Mouse (Mus musculus) cerebellum, adult 18-20 months (tissue): ENCODE results near the gene Pde4dip.

Experiments used
- DNase-seq, 2 experiments: peaks; one replicate each; pipeline ENCODE4 v3.0.0; 2021

Gene Pde4dip

DNA sequence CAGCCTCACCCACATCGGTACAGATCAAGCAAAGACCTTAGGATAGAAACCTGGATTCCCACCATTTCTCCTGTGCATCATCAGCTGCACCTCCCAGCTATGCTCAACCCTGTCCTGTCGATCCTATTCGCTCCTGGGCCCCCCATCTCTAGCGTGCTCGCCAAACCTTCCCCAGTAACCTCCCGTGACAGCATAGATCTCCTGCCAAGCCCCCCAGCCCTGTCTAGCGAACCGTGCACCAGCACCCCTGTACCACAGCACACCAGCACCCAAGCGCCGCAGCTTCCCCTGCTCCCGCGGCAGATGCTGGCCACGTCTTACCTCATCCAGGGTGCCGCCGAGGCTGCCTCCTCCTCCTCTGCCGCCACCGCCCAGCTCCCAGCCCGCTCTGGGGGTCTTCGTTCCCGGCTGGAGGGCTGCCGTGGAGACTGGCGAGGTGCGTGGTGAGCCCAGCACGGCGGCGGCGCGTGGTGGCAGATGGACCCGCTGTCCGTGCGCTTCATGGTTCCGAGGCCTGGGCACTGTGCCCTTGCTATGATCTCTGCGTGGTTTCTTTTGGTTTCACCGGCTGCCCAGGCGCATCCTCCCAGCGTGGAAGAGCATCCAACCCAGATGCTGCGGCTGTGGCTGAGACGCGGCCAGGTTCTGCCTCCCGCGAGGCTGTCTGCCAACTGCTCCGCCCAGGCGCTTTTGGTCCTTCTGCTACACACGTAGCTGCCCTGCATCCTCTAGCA, at the start of gene Pde4dip:
Pde4dip (minus strand) TSS at position 540 of the 734 bp plus-strand sequence.
- DNase-seq: peak; percentile 86 to 90

DNA sequence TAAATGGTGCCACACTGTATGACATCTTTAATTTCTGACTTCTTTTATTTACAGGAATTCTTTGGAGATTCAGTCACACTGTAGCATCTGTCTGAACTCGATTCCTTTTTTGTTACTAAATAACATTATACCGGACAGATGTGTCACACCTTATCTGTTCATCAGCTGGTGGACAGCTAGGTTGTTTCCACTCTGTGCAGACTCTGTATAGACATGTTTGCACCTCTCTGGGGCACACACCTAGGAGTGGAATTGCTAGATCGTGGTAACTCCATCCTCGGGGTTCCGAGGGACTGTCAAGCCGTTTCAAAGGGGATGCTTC, 49.4 kb upstream of the Pde4dip start:
- no peak for DNase-seq

DNA sequence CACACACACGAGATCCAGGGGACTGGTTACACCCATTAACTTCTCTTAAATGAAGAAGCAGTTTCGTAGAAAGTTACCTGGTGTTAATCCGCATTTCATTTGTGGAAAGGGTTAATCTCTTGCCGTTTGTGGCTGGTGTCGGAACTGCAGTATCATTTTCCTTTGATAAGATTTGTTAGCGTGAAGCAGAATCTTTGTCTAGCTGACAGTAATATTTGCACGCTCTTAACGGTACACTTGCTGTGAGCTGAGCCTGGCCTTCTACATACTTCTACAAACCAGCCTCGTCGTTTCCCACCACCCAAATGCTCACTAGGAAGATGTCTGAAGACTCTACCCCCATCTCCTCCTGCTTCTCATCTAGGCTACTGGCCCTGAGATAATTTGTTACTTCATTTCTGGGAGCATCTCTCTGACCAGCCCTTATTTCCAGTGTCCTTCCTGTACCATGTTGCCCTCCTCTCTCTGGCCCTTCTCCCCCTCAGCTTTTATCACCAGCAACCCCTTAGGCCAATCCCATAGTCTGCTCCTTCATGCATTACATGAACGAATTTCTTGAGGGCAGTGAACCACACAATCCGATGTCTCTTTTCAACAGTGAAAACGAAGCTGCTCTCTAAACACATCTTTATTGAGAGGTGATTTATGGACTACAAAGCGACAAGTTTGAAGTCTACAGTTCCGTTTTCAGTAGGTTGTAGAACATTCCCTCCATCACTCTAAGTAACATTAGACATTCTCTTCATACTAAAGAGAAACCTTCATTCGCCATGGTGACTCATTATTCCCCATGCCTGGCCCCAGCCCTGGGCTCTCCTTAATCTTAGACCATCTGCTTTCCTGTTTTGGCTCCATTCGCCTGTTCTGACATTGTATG, 48.8 kb upstream of the Pde4dip start:
- DNase-seq: no peak

DNA sequence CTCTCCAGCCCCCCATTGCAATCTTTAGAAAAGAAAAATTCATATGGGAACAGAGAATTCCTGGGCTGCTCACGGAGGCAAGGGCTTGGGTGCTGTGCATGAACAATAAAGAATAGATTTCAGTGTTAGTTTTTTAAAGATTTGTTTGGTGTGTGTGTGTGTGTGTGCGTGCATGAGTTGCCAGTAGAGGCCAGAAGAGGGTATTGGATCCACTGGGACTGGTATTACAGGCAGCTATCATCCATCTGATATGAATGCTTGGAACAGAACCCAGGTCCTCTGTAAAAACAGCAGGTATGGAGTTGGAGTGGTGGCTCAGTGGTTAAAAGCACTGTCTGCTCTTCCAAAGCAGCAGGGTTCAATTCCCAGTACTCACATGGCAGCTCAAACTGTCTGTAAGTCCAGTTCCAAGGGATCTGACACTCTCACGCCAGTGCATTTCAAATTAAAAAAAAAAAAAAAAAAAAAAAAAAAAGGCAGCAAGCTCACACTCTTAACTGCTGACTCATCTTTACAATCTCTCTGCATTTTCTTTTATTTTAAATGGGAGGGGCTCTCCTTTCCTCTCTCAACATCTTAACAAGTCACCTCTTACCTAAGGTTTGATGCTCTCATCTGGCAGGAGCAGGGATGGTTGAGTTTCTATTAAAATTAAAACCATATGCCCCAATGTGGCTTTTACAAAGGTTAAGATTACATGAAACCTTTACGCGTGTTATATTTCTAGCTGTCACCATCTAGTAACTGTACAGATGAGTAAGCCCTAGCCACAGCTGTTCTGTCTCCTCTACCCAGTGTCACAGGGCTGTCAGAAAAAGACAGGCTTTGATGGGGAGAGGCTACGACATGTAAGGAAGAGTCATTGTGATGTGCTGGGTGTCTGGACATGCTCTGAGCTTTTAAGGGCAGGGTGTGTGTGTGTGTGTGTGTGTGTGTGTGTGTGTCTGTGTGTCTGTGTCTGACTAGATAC, 46.1 kb upstream of the Pde4dip start:
- no peak for DNase-seq

DNA sequence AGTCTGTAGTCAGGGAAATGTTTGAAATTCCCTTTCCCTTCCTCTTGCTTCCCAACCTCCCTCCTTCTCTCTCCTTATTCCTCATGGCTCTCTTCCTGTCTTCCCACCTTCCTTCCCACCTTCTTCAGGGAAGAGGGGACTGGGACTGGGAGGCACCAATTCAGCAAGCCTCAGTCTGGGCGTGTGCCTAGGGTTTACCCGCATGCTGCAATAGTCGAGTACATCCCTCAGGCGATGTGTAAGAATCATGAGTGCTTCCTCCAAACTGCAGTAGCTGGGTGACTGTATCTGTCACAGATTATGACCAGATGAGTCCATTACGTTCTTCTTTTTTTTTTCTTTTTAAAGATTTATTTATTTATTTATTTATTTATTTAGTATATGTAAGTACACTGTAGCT, 45.3 kb upstream of the Pde4dip start:
- DNase-seq: no peak

DNA sequence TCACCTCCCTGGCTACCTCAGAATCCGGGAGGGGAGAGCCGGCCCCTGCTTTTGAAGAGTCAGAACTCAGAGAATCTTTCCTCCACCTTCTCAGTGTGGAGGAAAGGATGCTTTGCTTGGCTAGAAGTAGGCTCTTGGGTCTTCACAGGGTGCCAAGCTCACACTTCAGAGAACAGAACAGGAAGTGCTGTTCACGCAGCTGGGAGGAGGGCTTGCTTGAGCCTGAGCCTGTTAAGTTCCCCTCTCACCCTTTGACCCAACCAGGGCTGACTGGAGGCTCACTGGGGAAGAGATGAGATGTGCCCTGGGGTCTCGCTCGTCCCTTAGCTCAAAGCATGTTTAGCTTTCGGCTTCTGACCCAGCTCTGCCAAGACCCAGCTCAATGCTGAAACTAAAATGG, 44.7 kb upstream of the Pde4dip start:
- no peak for DNase-seq

DNA sequence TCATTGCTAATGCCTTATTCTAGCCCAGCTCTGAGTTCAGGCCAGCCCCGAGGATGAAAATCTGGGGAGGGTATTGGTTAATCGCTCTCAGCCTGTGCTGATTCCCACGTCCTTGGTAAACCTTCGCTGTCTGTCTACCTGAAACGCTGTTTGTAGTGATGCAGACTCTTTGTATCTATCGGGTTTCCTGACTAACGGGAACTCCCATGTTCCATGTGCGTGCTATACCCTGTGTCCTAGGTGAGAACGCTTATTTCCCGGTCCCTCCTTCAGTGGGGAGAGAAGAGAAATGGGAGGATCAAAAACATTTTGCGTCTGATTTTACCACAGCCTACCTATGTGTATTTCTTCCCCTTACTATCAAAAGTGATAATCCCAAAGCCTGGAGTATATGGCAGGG, 44.3 kb upstream of the Pde4dip start:
- DNase-seq: no peak

DNA sequence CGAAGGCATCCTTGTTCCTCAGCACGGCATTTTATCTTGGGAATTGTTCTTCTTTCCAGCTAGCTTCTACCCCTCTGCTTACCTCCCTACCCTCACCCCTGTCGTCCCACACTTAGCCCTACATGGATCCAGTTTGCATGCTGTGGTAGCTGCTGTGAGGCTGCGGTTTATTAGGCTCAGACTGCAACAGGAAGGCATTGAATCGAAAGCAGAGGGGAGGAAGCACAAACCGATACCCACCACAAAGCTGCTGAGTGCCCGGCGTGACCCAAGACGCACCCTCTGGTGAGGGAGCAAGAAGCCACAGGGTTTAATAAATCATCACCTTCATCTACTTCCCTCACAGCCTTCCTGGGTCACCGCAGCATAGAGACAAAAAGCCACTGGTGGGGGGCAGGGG, 43.6 kb upstream of the Pde4dip start:
- DNase-seq: no peak

DNA sequence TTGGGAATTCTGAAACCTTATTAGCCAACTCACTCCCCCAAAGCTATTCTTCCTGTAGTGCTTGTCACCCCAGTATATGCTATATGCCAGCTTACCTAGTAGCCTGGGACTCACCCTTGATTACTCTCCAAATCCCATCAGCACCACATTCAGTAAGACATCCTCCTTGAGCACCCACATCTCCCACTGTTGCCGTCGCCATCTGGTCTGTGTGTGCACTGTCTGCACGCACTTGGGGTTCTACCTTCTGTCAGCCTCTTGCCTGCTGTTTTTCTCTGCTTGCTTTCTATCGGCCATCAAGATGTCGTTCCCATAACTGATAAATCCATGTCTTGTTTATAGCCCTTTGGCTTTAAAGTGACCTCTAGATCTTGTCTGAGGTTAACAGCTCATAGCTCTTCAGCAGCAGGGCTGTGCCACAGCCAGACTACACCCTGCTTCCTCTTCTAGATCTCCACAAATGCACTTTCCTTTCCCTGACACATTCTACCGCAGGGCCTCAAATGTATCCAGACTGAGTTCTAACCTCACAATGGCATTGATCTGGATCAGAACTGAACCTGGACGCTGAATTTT, 42.9 kb upstream of the Pde4dip start:
- no peak for DNase-seq

DNA sequence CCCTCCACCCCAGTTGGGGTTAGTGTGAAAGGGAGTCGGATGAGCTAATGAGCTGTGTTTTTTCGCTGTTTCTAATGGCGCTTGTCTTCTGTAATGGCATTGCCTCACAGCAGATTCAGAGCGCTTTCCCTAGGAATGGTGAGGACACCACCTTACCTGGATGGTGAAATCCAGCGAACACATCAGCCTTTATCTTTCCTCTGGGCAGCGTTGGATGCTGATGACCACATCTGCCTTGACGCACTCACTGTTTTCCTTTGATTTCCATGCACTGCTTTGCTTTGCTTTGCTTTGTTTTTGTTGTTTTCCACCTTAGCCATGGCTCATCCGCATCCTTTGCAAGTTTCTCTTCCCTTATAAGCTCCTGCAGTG, 42.3 kb upstream of the Pde4dip start:
- DNase-seq: no peak

DNA sequence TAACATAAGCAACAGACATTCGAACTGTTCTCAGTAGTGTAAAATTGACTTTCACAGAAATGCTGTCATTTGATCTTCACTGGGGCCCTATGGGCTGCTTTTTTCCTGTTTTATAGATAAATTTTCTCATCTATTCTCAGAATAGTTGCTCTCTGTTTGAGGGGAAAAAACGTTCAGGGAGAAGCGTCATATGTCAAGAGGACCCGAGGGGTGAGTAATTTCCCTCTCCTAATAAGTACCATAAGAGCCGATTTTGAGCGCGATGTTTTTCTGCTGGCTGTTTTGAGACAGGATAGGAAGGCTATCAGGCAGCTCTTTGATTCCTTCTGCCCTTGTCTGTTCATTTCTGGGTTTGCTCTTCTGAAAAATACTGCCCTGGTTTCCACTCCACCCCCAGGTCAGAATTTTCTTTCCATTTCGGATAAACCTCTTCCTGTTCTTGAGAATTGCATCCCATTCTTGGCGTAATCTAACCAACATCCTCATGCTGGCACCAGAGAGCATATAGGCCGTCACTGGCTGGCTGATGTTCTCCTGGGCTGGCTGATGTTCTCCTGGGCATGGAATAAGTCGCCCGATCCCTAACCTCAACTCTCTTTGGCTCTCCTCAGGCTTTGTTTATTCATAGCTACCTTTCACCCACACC, 41.8 kb upstream of the Pde4dip start:
- no peak for DNase-seq

DNA sequence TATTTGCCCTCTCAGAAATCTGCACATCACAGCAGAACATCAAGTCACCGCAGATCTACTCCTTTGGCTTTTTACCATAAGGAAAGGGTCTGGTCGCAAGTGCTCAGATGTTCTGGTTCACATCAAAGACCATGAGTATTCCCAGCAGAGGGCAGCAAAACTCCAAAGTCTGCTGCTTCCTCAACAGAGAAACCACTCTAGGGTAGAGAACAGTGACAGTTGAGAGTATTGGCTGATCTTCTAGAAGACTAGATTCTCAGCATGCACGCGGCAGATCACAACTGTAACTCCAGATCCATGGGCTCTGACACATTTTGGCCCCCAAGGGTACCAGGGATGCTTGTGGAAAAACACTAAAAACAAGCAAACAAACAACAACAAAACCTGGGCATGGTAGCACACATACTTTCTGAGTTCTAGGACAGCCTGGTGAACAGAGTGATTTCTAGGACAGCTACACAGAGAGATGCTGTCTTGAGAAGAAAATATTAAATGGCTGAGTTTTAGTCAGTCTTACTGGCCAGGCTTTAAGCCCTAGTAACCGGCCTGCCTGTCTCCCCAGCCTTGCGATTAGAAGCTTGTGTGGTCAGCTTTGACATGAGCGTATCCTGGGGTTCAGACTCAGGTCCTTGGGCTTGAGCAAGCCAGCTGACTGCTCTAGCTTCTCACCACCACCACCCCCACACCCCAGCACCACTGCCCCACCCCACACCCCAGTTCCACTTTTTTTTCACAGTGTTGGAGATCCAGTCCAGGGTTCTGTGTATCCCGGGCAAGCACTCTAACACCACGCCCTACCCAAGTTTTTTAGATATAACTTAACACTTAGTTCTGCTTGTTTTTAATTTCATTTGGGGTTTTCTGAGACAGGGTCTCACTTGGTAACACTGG, 40.7 kb upstream of the Pde4dip start:
- DNase-seq: peak; percentile 62 to 64

DNA sequence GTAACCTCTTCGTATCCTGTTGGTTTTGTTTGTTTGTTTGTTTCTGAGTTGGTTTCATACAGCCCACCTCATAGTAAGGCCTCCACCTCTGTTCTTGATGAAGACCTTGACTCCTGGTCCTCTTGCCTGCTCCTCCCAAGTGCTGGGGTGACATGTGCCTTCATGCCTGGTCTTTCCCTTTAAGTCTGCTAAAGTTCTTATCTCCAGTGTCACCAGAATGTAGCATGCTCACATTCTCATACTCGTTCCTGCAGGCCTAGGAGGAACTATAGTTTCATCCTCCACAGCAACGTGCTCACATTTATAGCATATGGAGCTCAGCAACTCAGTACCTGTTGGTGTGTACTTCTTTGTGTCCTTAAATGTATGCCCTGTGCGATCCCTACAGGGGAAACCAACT, 38.8 kb upstream of the Pde4dip start:
- no peak for DNase-seq

DNA sequence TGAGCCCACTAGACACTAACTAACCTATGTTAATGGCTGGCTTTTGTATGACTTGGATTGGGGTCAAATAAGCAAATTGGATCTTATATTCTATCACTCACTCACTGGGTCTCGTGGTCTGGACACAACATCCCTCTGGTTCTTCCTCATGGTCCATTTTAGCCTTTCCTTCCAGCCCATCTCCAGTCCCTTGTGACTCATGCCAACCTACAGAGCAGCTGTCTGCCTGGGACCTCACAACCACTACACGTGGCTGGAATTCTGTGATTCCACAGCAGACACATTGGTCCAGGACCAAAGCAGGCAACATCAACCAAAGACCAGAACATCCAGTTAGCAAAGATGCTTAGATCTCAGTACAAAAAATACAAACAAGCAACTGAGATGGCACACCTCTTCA, 36.7 kb upstream of the Pde4dip start:
- DNase-seq: no peak

DNA sequence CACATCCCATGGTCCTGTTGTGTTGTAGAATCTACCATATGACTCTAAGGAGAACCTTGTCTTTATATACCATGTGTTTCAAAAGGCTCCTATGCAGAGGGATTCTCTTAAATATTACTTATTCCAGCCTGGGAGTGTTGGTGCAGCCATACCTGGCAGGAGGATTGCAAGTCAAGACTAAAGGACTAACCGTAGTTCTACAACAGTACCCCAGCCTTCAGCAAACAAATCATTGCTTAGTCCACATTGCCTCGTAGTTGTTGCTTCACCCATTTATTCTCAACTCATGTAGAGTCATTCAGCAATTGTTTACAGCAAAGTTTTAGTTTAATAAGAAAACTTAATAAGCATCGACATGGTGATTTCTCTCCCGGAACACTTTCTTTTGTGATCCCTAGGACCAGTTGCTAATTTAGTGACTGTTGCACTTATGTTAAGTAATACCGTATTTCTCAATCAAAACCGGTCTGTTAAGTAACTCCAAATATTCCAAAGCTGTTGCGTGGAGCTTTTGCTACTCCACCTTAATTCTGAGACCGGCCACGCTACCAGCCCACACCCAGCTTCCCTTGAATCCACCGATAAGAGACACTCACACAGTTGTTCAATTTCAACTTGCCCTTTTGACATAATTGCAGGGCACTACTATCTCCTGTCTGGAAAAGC, 30.5 kb upstream of the Pde4dip start:
- DNase-seq: no peak

DNA sequence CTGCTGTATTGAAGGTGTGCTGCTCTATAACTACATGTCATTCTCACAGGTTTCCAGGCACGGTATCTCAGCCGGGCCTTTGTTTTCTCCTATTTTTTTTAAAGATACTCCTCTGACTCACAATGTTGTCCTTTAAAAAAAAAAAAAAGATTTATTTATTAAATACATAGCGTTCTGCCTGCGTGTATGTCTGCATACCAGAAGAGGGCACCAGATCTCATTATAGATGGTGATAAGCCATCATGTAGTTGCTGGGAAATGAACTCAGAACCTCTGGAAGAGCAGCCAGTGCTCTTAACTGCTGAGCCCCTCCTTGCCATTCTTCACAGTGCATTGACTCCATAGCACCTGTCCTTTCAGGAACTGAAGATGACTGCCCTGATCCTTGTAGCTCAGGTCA, 26.6 kb upstream of the Pde4dip start:
- no peak for DNase-seq

DNA sequence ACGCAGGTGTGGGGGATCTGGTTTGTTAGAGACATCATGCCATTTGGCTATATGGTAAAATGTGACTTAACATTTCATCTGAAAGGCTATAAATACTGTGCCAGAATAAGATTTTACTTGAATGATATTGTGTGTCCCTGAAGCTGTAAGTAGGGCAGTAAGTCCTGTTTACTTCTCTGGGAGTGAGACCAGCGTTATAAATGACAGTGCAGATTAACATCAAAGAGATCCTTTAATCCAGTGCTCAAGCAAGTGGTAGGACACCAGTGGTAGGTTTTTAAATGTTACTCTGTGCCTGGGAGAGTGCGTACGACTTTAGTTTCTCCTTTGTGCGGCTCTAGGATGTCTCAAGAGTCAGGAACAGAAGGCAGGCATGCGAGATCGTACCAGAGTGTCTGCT, 22.6 kb upstream of the Pde4dip start:
- DNase-seq: no peak

DNA sequence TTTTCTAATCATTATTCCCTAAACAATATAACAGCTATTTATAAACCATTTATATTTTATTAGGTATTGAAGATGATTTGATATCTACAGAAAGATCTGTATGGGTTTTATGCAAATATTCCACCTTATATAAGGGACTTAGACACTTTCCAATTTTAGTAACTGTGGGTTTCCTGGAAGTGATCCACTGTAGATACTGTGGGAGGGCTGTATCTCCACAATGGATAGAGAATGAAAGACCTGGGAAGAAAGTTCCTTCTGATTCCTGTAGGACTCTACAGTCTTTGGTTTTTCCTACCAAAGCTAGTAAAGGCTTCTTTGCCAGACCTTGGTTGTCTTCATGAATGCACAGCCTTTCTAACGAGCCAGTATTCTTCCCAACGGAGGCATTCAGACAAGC, 21.2 kb upstream of the Pde4dip start:
- no peak for DNase-seq

DNA sequence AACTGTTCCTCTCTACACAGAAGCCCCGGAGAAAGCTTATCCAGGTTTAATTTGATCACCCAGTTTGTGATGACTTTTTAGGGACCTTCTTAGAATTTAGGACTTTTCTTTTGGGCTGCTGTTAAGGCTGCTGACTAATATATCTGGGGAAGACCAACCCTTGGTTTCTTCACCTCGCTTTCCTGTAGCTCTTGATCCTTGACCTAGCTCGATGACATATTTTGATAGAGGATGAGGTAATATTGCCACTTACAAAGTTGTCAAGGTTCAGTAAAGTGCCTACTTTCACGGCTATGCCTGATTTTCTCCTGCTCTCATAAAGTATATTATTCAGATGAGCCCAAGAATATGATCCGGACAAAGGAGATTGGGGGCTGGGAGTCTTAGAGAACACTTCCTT, 13.1 kb upstream of the Pde4dip start:
- no peak for DNase-seq
